Mouse (Mus musculus): ENCODE measurements at regions not wholly inside any gene's neighbourhood (a gene's known extent, or its start where the extent isn't known, plus 50 kb on each side); places are given as distances from the start of the nearest gene placed in this dataset.

- no peak overlapping the region for H3K9ac ChIP-seq (replicated peaks; ENCODE audit: low read length)
- H3K4me1 ChIP-seq (ENCODE audit: insufficient read depth, low read length), result no peaks in the 10 kb centered on the region
- DNase-seq (ENCODE audit: low spot score) (no peak), ATAC-seq (no peak)
- no peak for TF ChIP-seq CTCF (IDR thresholded peaks at IDR 0.05; ENCODE audit: low read depth)
- H3K36me3 ChIP-seq (ENCODE audit: insufficient read depth, low read length), result no peaks in the 10 kb centered on the region
- no peak overlapping the region for H3K4me3 ChIP-seq (ENCODE audit: low read length)
- no peak overlapping the region for H3K4me2 ChIP-seq (ENCODE audit: low read depth, low read length)
- H3K27ac ChIP-seq, result no peak overlapping the region
- WGBS, result 67% methylated on average over 2 of the region's 2 CpGs
- no peaks in the 10 kb centered on the region for H3K27me3 ChIP-seq (ENCODE audit: insufficient read depth, low read length)
- no peaks in the 10 kb centered on the region for H3K9me3 ChIP-seq (ENCODE audit: low read length)
These were observed 254.8 kb upstream of the Flrt2 start for GRCm38 (mm10) chr12:95437226-95437625.

GRCm38 (mm10) chr12:95457480-95457879 is 234.5 kb upstream of the Flrt2 start:
- no peak for ATAC-seq
- Histone ChIP-seq H3K36me3 (ENCODE audit: insufficient read depth, low read length) (no peaks in the 10 kb centered on the region), H3K4me2 (ENCODE audit: low read depth, low read length) (no peak overlapping the region), H3K27ac (no peak overlapping the region), H3K27me3 (ENCODE audit: insufficient read depth, low read length) (no peaks in the 10 kb centered on the region), H3K4me3 (ENCODE audit: low read length) (no peak overlapping the region), H3K4me1 (ENCODE audit: insufficient read depth, low read length) (no peaks in the 10 kb centered on the region), H3K9me3 (ENCODE audit: low read length) (no peaks in the 10 kb centered on the region), H3K9ac (replicated peaks; ENCODE audit: low read length) (no peak overlapping the region)
- 93% methylated on average over 4 of the region's 4 CpGs for WGBS
- DNase-seq (ENCODE audit: low spot score), result no peak
- no peak for TF ChIP-seq CTCF (IDR thresholded peaks at IDR 0.05; ENCODE audit: low read depth)

GRCm38 (mm10) chr12:95466502-95467490 is 225.2 kb upstream of the Flrt2 start:
- 54% methylated on average over 12 of the region's 12 CpGs for WGBS
- ATAC-seq (no peak), DNase-seq (ENCODE audit: low spot score) (no peak)
- no peak overlapping the region for H3K4me2 ChIP-seq (ENCODE audit: low read depth, low read length)
- H3K27ac ChIP-seq, result no peak overlapping the region
- H3K9me3 ChIP-seq (ENCODE audit: low read length), result no peaks in the 10 kb centered on the region
- no peak overlapping the region for H3K9ac ChIP-seq (replicated peaks; ENCODE audit: low read length)
- no peak overlapping the region for H3K4me3 ChIP-seq (ENCODE audit: low read length)
- no peak for TF ChIP-seq CTCF (IDR thresholded peaks at IDR 0.05; ENCODE audit: low read depth)
- H3K4me1 ChIP-seq (ENCODE audit: insufficient read depth, low read length), result no peaks in the 10 kb centered on the region
- no peaks in the 10 kb centered on the region for H3K27me3 ChIP-seq (ENCODE audit: insufficient read depth, low read length)
- H3K36me3 ChIP-seq (ENCODE audit: insufficient read depth, low read length), result no peaks in the 10 kb centered on the region

GRCm38 (mm10) chr12:95469897-95470296 is 222.1 kb upstream of the Flrt2 start:
- Histone ChIP-seq H3K27ac (no peak overlapping the region), H3K4me2 (ENCODE audit: low read depth, low read length) (no peak overlapping the region), H3K9ac (replicated peaks; ENCODE audit: low read length) (no peak overlapping the region), H3K9me3 (ENCODE audit: low read length) (no peaks in the 10 kb centered on the region), H3K27me3 (ENCODE audit: insufficient read depth, low read length) (no peaks in the 10 kb centered on the region), H3K4me3 (ENCODE audit: low read length) (no peak overlapping the region), H3K36me3 (ENCODE audit: insufficient read depth, low read length) (no peaks in the 10 kb centered on the region), H3K4me1 (ENCODE audit: insufficient read depth, low read length) (no peaks in the 10 kb centered on the region)
- 72% methylated on average over 6 of the region's 6 CpGs for WGBS
- TF ChIP-seq CTCF (IDR thresholded peaks at IDR 0.05; ENCODE audit: low read depth), result no peak
- DNase-seq (ENCODE audit: low spot score) (no peak), ATAC-seq (no peak)

GRCm38 (mm10) chr12:95486502-95486901 is 205.5 kb upstream of the Flrt2 start:
- H3K27me3 ChIP-seq (ENCODE audit: insufficient read depth, low read length), result no peaks in the 10 kb centered on the region
- no peak for TF ChIP-seq CTCF (IDR thresholded peaks at IDR 0.05; ENCODE audit: low read depth)
- H3K4me2 ChIP-seq (ENCODE audit: low read depth, low read length), result no peak overlapping the region
- H3K9me3 ChIP-seq (ENCODE audit: low read length), result no peaks in the 10 kb centered on the region
- H3K4me3 ChIP-seq (ENCODE audit: low read length), result no peak overlapping the region
- ATAC-seq (no peak), DNase-seq (ENCODE audit: low spot score) (no peak)
- no peaks in the 10 kb centered on the region for H3K36me3 ChIP-seq (ENCODE audit: insufficient read depth, low read length)
- H3K27ac ChIP-seq, result no peak overlapping the region
- no peaks in the 10 kb centered on the region for H3K4me1 ChIP-seq (ENCODE audit: insufficient read depth, low read length)
- H3K9ac ChIP-seq (replicated peaks; ENCODE audit: low read length), result no peak overlapping the region

- no peak for DNase-seq (ENCODE audit: low spot score)
- WGBS, result 77% methylated on average over 3 of the region's 3 CpGs
- TF ChIP-seq CTCF (IDR thresholded peaks at IDR 0.05; ENCODE audit: low read depth), result no peak
These were observed 203.7 kb upstream of the Flrt2 start for GRCm38 (mm10) chr12:95488371-95488770.

GRCm38 (mm10) chr12:95489374-95489773 is 202.7 kb upstream of the Flrt2 start:
- WGBS, result 94% methylated on average over 2 of the region's 2 CpGs
- H3K36me3 ChIP-seq (ENCODE audit: insufficient read depth, low read length), result no peaks in the 10 kb centered on the region
- H3K27me3 ChIP-seq (ENCODE audit: insufficient read depth, low read length), result no peaks in the 10 kb centered on the region
- no peak overlapping the region for H3K27ac ChIP-seq
- ATAC-seq (no peak), DNase-seq (ENCODE audit: low spot score) (no peak)
- H3K4me1 ChIP-seq (ENCODE audit: insufficient read depth, low read length), result no peaks in the 10 kb centered on the region
- H3K9me3 ChIP-seq (ENCODE audit: low read length), result no peaks in the 10 kb centered on the region
- no peak for TF ChIP-seq CTCF (IDR thresholded peaks at IDR 0.05; ENCODE audit: low read depth)
- H3K4me3 ChIP-seq (ENCODE audit: low read length), result no peak overlapping the region
- no peak overlapping the region for H3K4me2 ChIP-seq (ENCODE audit: low read depth, low read length)
- no peak overlapping the region for H3K9ac ChIP-seq (replicated peaks; ENCODE audit: low read length)

More at GRCm38 (mm10) chr12:95488371-95488770, 203.7 kb upstream of the Flrt2 start:
- Histone ChIP-seq H3K36me3 (ENCODE audit: insufficient read depth, low read length) (no peaks in the 10 kb centered on the region), H3K27ac (no peak overlapping the region), H3K27me3 (ENCODE audit: insufficient read depth, low read length) (no peaks in the 10 kb centered on the region), H3K4me2 (ENCODE audit: low read depth, low read length) (no peak overlapping the region), H3K9me3 (ENCODE audit: low read length) (no peaks in the 10 kb centered on the region), H3K9ac (replicated peaks; ENCODE audit: low read length) (no peak overlapping the region), H3K4me1 (ENCODE audit: insufficient read depth, low read length) (no peaks in the 10 kb centered on the region), H3K4me3 (ENCODE audit: low read length) (no peak overlapping the region)
- no peak for ATAC-seq
